Mouse (Mus musculus): Measurements from ENCODE around the gene Dusp11. TPM values are rescaled to one million over a fixed set of nuclear protein-coding genes. Genes with fewer than 3 reads are reported as not detected.
A peak's percentile ranks its signal among the peaks of the same experiment; 100 is the strongest.
"Not testable (repeated sequence)": the region's sequence is repeated elsewhere in the genome, so short reads cannot be mapped to it uniquely, and the experiment has no call there.

Gene Dusp11
- polyA plus RNA-seq (2015; fragmentation: Nextera tagmentation; extraction: Ambion mirVana), result 20.0 and 22.8 TPM in 2 replicates

GRCm38 (mm10) chr6:85961101-85962091, at the start of gene Dusp11:
TSS of gene Dusp11 (minus strand) at chr6:85961667.
- Histone ChIP-seq H3K36me3 (replicated peaks) (peaks cover 27% of the 10 kb centered on the region), H3K4me1 (replicated peaks) (peaks cover 18% of the 10 kb centered on the region), H3K4me3 (replicated peaks) (peak within 1 kb of the TSS; percentile 86), H3K27ac (replicated peaks) (peak within 1 kb of the TSS; percentile 99), H3K27me3 (no peaks in the 10 kb centered on the region), H3K9ac (peak within 1 kb of the TSS; percentile 91), H3K9me3 (replicated peaks) (no peaks in the 10 kb centered on the region), H3K4me2 (peak within 1 kb of the TSS; percentile 82)
- peak; percentile 95 for ATAC-seq (ENCODE audit: insufficient read depth)
- under 1% methylated on average over 70 of the region's 70 CpGs for WGBS (ENCODE audit: insufficient replicate concordance)

- no peak overlapping the region for H3K9ac ChIP-seq
- no peak for ATAC-seq (ENCODE audit: insufficient read depth)
- H3K27me3 ChIP-seq, result peaks cover 6% of the 10 kb centered on the region; the same call in 1 of the 2 replicates
- no peaks in the 10 kb centered on the region for H3K9me3 ChIP-seq (replicated peaks)
- no peak overlapping the region for H3K27ac ChIP-seq (replicated peaks)
- 26% methylated on average over 4 of the region's 4 CpGs for WGBS (ENCODE audit: insufficient replicate concordance)
- no peaks in the 10 kb centered on the region for H3K4me1 ChIP-seq (replicated peaks)
- H3K4me2 ChIP-seq, result no peak overlapping the region
- H3K4me3 ChIP-seq (replicated peaks), result no peak overlapping the region
- H3K36me3 ChIP-seq (replicated peaks), result no peaks in the 10 kb centered on the region
Measured at GRCm38 (mm10) chr6:86009980-86010379, 48.5 kb upstream of the Dusp11 start.

GRCm38 (mm10) chr6:86004271-86005148, 43.0 kb upstream of the Dusp11 start:
- Histone ChIP-seq H3K36me3 (replicated peaks) (no peaks in the 10 kb centered on the region), H3K9ac (no peak overlapping the region), H3K9me3 (replicated peaks) (no peaks in the 10 kb centered on the region), H3K4me3 (replicated peaks) (no peak overlapping the region), H3K27me3 (no peaks in the 10 kb centered on the region), H3K27ac (replicated peaks) (no peak overlapping the region), H3K4me1 (replicated peaks) (peaks cover 8% of the 10 kb centered on the region), H3K4me2 (peak overlapping the region; percentile 50)
- peak; percentile 60; the same call in 1 of the 2 replicates for ATAC-seq (ENCODE audit: insufficient read depth)
- 9% methylated on average over 18 of the region's 18 CpGs for WGBS (ENCODE audit: insufficient replicate concordance)

- Histone ChIP-seq H3K4me2 (no peak overlapping the region), H3K27me3 (no peaks in the 10 kb centered on the region), H3K27ac (replicated peaks) (no peak overlapping the region), H3K9me3 (replicated peaks) (no peaks in the 10 kb centered on the region), H3K4me1 (replicated peaks) (peaks cover 8% of the 10 kb centered on the region), H3K4me3 (replicated peaks) (no peak overlapping the region), H3K36me3 (replicated peaks) (no peaks in the 10 kb centered on the region), H3K9ac (no peak overlapping the region)
- WGBS (ENCODE audit: insufficient replicate concordance), result 63% methylated on average over 18 of the region's 18 CpGs
- ATAC-seq (ENCODE audit: insufficient read depth), result no peak
Measured at GRCm38 (mm10) chr6:86003405-86003925, 42.0 kb upstream of the Dusp11 start.

- not testable (repeated sequence) for H3K27ac ChIP-seq (replicated peaks); H3K4me3 ChIP-seq (replicated peaks); H3K9me3 ChIP-seq (replicated peaks); H3K4me2 ChIP-seq; H3K9ac ChIP-seq; H3K36me3 ChIP-seq (replicated peaks); ATAC-seq (ENCODE audit: insufficient read depth); H3K4me1 ChIP-seq (replicated peaks); H3K27me3 ChIP-seq
- 71% methylated on average over 5 of the region's 5 CpGs for WGBS (ENCODE audit: insufficient replicate concordance)
Measured at GRCm38 (mm10) chr6:85990774-85991173, 29.3 kb upstream of the Dusp11 start.

- H3K4me1 ChIP-seq (replicated peaks); H3K27ac ChIP-seq (replicated peaks); H3K9me3 ChIP-seq (replicated peaks); H3K4me2 ChIP-seq; H3K9ac ChIP-seq; H3K36me3 ChIP-seq (replicated peaks); H3K4me3 ChIP-seq (replicated peaks); H3K27me3 ChIP-seq; ATAC-seq (ENCODE audit: insufficient read depth): not testable (repeated sequence)
- WGBS (ENCODE audit: insufficient replicate concordance), result 46% methylated on average over 5 of the region's 5 CpGs
Measured at GRCm38 (mm10) chr6:85989570-85989969, 28.1 kb upstream of the Dusp11 start.

- no peak overlapping the region for H3K4me3 ChIP-seq (replicated peaks)
- ATAC-seq (ENCODE audit: insufficient read depth), result no peak
- no peak overlapping the region for H3K27ac ChIP-seq (replicated peaks)
- no peaks in the 10 kb centered on the region for H3K4me1 ChIP-seq (replicated peaks)
- no peaks in the 10 kb centered on the region for H3K36me3 ChIP-seq (replicated peaks)
- H3K9me3 ChIP-seq (replicated peaks), result no peaks in the 10 kb centered on the region
- no peaks in the 10 kb centered on the region for H3K27me3 ChIP-seq
- H3K9ac ChIP-seq, result no peak overlapping the region
- H3K4me2 ChIP-seq, result no peak overlapping the region
- 68% methylated on average over 8 of the region's 8 CpGs for WGBS (ENCODE audit: insufficient replicate concordance)
Measured at GRCm38 (mm10) chr6:85984351-85984750, 22.9 kb upstream of the Dusp11 start.

GRCm38 (mm10) chr6:85978736-85979135, 17.3 kb upstream of the Dusp11 start:
- H3K4me1 ChIP-seq (replicated peaks); H3K27me3 ChIP-seq; H3K27ac ChIP-seq (replicated peaks); H3K9ac ChIP-seq; ATAC-seq (ENCODE audit: insufficient read depth); H3K36me3 ChIP-seq (replicated peaks); H3K9me3 ChIP-seq (replicated peaks); H3K4me2 ChIP-seq; H3K4me3 ChIP-seq (replicated peaks): not testable (repeated sequence)
- WGBS (ENCODE audit: insufficient replicate concordance), result 65% methylated on average over 4 of the region's 4 CpGs

GRCm38 (mm10) chr6:85976242-85976641, 14.8 kb upstream of the Dusp11 start:
- ATAC-seq (ENCODE audit: insufficient read depth), result no peak
- Histone ChIP-seq H3K9me3 (replicated peaks) (no peaks in the 10 kb centered on the region), H3K4me1 (replicated peaks) (peaks cover 4% of the 10 kb centered on the region; the same call in 1 of the 2 replicates), H3K4me3 (replicated peaks) (no peak overlapping the region), H3K27me3 (no peaks in the 10 kb centered on the region), H3K27ac (replicated peaks) (no peak overlapping the region), H3K36me3 (replicated peaks) (no peaks in the 10 kb centered on the region), H3K4me2 (no peak overlapping the region), H3K9ac (no peak overlapping the region)
- 70% methylated on average over 5 of the region's 5 CpGs for WGBS (ENCODE audit: insufficient replicate concordance)

GRCm38 (mm10) chr6:85975761-85976160, 14.3 kb upstream of the Dusp11 start:
- H3K36me3 ChIP-seq (replicated peaks), result no peaks in the 10 kb centered on the region
- no peak for ATAC-seq (ENCODE audit: insufficient read depth)
- H3K9ac ChIP-seq, result no peak overlapping the region
- H3K27me3 ChIP-seq, result no peaks in the 10 kb centered on the region
- H3K4me2 ChIP-seq, result no peak overlapping the region
- no peaks in the 10 kb centered on the region for H3K9me3 ChIP-seq (replicated peaks)
- H3K27ac ChIP-seq (replicated peaks), result no peak overlapping the region
- no peak overlapping the region for H3K4me3 ChIP-seq (replicated peaks)
- peaks cover 4% of the 10 kb centered on the region; the same call in 1 of the 2 replicates for H3K4me1 ChIP-seq (replicated peaks)
- 48% methylated on average over 1 of the region's 1 CpGs for WGBS (ENCODE audit: insufficient replicate concordance)
